Mouse (Mus musculus): ENCODE data around the gene Zfp428.

The Zfp428 gene

GRCm38 (mm10) chr7:24506838-24507725 is at the start of gene Zfp428:
Zfp428 (plus strand) TSS chr7:24507006.
- peak; percentile 70 to 89 for DNase-seq (ENCODE audit: low spot score in 2 of 2)

DNA sequence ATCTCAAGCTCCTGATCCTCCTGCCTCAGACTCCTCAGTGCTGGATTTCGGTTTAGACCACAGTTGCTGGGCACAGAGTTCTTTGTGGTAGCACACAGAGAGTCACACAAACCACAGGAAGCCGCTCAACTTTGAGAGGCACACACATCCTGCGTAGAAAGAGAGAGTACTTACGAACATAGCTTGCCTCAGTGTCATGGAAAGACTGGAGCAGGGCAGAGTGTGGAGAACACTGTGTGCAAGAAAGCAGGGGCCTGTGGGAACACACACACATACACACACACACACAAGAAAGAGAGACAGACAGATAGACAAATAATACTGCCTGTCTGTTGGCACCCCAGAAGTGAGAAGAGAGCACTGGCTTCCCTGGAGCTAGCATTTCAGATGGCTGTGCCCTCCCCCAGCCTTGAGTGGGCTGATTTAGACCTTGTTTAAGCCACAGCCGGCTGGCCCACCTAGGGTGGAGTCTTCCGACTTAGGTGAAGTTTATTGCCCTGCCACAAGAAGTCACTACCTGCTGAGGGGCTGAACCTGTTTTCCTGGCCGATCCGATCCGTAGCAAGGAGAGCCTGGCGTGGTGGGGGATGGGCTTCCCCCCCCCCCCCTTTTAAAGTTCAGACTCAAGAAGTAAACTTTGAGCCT is 49.0 kb upstream of the Zfp428 start:
- DNase-seq (ENCODE audit: low spot score in 2 of 2): no peak

GRCm38 (mm10) chr7:24459440-24459839 is 47.4 kb upstream of the Zfp428 start:
- no peak for DNase-seq (ENCODE audit: low spot score in 2 of 2)

DNA sequence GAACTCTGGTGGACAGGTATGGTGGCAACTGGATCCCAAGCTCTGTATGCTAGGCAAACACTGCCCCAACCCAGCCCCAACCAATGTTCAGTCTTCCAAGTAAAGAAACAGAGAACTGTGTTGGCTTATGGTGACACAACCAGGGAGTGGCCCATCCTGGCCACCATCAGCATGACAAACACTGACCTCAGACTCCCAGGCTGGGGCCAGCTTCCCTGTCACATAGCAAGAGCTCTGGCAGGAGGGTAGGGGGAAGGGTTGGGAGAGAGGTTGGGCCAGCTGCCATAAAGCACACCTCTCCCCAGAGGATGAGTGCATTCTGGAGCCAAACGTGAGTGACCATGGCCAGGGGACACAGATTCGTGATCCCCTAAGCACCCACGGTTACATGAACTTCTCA is 47.0 kb upstream of the Zfp428 start:
- no peak for DNase-seq (ENCODE audit: low spot score in 2 of 2)

- DNase-seq (ENCODE audit: low spot score in 2 of 2): no peak
Measured at GRCm38 (mm10) chr7:24461376-24462051, 45.3 kb upstream of the Zfp428 start.

- no peak for DNase-seq (ENCODE audit: low spot score in 2 of 2)
Measured at GRCm38 (mm10) chr7:24462388-24463319, 44.2 kb upstream of the Zfp428 start, which contains the start of gene Plaur. Plaur (plus strand) TSS chr7:24462484.

- DNase-seq (ENCODE audit: low spot score in 2 of 2): no peak
Measured at GRCm38 (mm10) chr7:24466835-24467234, 40.0 kb upstream of the Zfp428 start.

GRCm38 (mm10) chr7:24467886-24468285 is 38.9 kb upstream of the Zfp428 start:
- no peak for DNase-seq (ENCODE audit: low spot score in 2 of 2)

- no peak for DNase-seq (ENCODE audit: low spot score in 2 of 2)
Measured at GRCm38 (mm10) chr7:24469126-24469525, 37.7 kb upstream of the Zfp428 start.

DNA sequence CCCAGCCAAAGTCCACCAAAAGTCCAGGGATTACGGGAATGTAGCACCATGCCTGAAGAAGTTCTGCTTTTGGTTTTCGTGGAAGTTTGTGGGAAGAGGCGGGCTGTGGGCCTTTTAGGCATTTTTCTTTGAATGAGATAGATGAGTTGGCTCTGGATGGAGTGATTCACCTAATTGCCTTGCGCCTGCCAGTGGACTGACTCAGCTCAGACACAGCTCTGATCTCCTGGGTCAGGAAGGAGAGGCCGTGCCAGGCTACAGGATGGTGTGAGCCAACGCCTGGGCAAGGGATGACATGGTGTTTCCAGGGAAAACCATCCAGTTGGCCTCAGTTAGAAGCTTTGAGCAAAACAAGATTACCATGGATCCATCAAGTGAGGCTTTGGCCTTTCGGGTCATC is 36.5 kb upstream of the Zfp428 start:
- no peak for DNase-seq (ENCODE audit: low spot score in 2 of 2)

DNA sequence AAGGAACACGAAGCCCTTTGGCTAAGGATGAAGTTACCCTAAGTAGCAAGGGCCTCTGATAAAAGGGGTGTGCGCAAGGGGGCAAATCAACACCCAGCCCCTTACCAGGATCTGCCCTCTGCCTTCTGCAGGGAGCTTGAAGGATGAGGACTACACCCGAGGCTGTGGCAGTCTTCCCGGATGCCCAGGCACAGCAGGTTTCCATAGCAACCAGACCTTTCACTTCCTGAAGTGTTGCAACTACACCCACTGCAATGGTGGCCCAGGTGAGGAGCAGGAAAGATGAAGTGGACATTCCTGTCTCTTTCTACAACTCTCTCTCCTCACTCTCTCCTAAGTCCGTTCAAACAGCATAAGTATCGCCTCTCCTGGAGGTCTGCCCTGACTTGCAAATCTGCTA is 34.4 kb upstream of the Zfp428 start:
- DNase-seq (ENCODE audit: low spot score in 2 of 2): no peak

DNA sequence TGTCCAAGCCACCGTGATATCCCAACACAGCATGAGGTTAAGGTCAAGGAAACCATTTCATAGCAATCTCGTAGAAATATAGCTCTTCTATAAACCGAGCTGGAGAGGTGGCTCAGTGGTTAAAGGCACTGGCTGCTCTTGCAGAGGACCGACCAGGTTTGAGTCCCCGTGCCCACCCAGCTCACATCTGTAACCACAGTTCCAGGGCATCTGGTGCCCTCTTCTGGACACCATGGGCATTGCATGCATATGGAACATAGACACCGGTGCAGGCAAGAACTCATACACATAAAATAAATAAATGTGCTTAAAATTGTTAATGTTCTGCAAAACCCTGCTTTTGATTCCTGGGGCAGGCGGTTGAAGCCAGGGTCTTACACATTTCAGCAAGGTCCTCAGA is 33.9 kb upstream of the Zfp428 start:
- DNase-seq (ENCODE audit: low spot score in 2 of 2): no peak

DNA sequence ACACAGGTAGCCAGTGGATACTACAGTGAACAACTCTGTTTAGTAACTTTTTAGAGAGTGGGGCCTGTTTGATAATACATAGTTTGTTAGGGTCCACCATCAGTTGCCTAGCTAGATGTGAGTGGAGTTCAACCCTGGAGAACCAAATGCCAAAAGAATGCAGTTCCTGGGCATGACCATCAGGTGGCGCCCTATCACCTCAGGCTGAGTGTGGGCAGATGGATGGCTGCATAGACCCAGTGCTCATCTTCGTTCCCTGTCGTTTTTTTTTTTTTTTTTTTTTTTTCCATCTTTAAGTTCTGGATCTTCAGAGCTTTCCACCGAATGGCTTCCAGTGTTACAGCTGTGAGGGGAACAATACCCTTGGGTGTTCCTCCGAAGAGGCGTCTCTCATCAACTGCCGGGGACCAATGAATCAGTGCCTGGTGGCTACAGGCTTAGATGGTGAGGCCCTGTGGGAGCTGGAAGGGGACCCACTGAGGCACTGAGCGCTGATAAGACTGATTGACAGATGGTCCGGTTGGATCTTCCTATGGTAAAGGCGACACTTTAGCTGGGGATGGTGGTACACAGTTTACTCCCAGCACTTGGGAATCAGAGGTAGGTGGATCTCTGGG is 32.8 kb upstream of the Zfp428 start:
- peak; percentile 52 to 79 for DNase-seq (ENCODE audit: low spot score in 2 of 2)

GRCm38 (mm10) chr7:24474811-24475506 is 31.8 kb upstream of the Zfp428 start:
- no peak for DNase-seq (ENCODE audit: low spot score in 2 of 2)

DNA sequence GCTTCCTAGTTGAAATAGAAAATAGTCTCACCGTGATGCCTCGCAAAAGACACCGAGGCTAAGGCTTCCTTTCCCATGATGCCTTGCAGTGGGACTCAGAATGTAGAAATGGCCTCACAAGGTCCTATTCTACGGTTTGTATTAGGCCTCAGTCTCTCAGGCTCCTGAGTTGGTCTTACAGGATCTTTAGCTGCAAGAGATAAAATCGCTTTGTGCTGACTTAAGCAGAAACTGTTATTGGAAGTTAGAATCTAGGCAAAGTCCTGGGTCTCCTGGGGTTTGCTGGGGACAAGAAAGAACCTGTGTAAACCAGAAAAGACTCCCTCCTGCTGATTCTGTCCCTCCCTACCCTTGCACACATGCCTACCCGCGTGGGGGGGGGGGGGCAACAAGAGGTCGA is 30.5 kb upstream of the Zfp428 start:
- no peak for DNase-seq (ENCODE audit: low spot score in 2 of 2)

DNA sequence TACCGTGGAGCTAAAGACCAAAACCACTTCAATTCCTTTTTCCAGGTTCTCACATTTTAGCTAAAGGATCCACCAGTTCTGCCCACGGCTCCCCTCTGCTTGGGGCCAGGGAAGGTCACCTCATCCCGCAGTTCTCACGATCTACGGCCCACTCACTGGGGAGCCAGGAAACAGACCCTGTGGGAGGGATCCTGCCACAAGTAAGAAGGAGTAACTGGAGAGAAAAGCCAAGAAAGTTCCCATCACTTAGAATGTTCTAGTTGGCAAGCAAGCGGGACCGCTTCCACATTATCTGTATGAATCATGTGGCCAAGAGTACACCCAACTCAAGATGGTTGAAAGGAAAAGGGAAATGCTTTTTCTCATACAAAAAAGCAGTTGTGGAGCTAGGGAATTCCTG is 29.9 kb upstream of the Zfp428 start:
- no peak for DNase-seq (ENCODE audit: low spot score in 2 of 2)

DNA sequence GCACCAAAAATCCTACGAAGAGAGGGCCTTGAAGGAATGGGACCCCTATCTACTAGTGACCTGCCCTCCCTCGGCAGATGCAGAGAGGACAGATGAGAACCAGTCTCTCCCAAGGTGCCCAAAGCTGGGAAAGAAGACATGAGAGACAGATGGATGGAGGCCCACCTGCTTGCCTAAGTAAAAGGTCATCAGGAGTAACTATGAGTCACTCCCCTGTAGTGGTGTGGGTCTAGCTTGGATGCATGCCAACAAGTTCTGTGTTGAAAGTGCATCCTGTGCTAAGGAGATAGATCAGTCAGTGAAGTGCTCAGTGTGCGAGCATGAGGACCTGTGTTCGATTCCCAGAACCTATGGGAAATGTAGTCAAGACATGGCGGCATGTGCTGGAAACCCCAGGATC is 27.9 kb upstream of the Zfp428 start:
- no peak for DNase-seq (ENCODE audit: low spot score in 2 of 2)

DNA sequence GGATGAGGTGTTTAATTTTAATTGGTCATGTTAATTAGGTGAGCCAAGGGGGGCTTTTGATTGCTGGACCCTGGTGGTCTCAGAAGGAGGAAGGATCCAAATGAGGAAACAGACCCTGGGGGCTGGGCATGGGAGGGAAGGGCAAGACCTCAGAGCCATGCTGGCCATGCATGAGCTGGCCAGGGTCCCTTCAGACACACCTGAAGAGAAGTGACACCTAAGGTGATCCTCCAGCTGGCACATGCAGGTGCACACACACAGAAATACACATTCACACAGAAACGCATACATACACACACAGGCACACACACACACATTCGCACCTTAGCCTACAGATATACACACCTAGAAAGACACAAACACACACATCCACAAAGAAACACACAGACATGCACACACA is 27.1 kb upstream of the Zfp428 start:
- DNase-seq (ENCODE audit: low spot score in 2 of 2): no peak

- no peak for DNase-seq (ENCODE audit: low spot score in 2 of 2)
Measured at GRCm38 (mm10) chr7:24480121-24480941, 26.5 kb upstream of the Zfp428 start.
